ENCODE assay signal across 8 mouse cellular contexts in genomic region chr6:28831854-28832750, GRCm38 (mm10). TPM values are rescaled to one million over a fixed set of nuclear protein-coding genes. Genes with fewer than 3 reads are reported as not detected.
DNase-seq lines count a peak whose midpoint lies in the region; ATAC-seq lines count a peak whose summit lies in the region.

No protein-coding gene starts in this region.

- peak overlapping the region; percentile 98 for H3K4me2 ChIP-seq in heart, embryonic 16.5 days (ENCODE audit: low read depth, low read length)
- peak overlapping the region; percentile 92 for H3K4me2 ChIP-seq in midbrain, embryonic 13.5 days (replicated peaks)

- WGBS in heart, embryonic 16.5 days, result under 1% methylated on average over 64 of the region's 82 CpGs
- under 1% methylated on average over 76 of the region's 82 CpGs for WGBS in midbrain, embryonic 13.5 days

- peak; percentile 73 for DNase-seq in cerebellum, adult 11-12 months
- peak; percentile 10 to 25 for DNase-seq in B cell, adult 2 months
- DNase-seq in cerebellum, postnatal 25 days, result peak; percentile 77 to 79
- DNase-seq in left cerebral cortex, postnatal 4 days, result peak; percentile 52
- DNase-seq in testis, postnatal 14 days (ENCODE audit: low spot score), result peak; percentile 70

- no peak for ATAC-seq in cerebellum, adult (ENCODE audit: insufficient number of reproducible peaks, low FRiP score, low TSS enrichment)
- ATAC-seq in heart, embryonic 16.5 days (replicated peaks; ENCODE audit: extremely low read depth, insufficient read depth, low FRiP score), result peak; percentile 41; the same call in 1 of the 2 replicates
- peak; percentile 51 for ATAC-seq in midbrain, embryonic 13.5 days

- peak overlapping the region; percentile 72 for H3K9ac ChIP-seq in heart, embryonic 16.5 days (ENCODE audit: low read length)
- peak overlapping the region; percentile 96 for H3K9ac ChIP-seq in midbrain, embryonic 13.5 days (replicated peaks)

- intact Hi-C loops in left cerebral cortex, postnatal 4 days (cut with DNase I), result loop anchor here (2.0 to 10.0 kb wide), 3 partner anchors 190 to 313 kb away; no protein-coding TSS in a partner anchor

- no peaks in the 10 kb centered on the region for H3K9me3 ChIP-seq in heart, embryonic 16.5 days (replicated peaks; ENCODE audit: control insufficient read depth, low read length)
- no peaks in the 10 kb centered on the region for H3K9me3 ChIP-seq in midbrain, embryonic 13.5 days

- H3K27me3 ChIP-seq in heart, embryonic 16.5 days (ENCODE audit: control insufficient read depth, insufficient read depth, low read length), result peaks cover 19% of the 10 kb centered on the region
- peaks cover 11% of the 10 kb centered on the region for H3K27me3 ChIP-seq in midbrain, embryonic 13.5 days

- H3K4me3 ChIP-seq in heart, embryonic 16.5 days (ENCODE audit: low read length), result peak overlapping the region; percentile 63
- H3K4me3 ChIP-seq in midbrain, embryonic 13.5 days (replicated peaks), result peak overlapping the region; percentile 85

- H3K4me1 ChIP-seq in heart, embryonic 16.5 days (ENCODE audit: control insufficient read depth, insufficient read depth, low read length), result peaks cover 5% of the 10 kb centered on the region
- H3K4me1 ChIP-seq in midbrain, embryonic 13.5 days (replicated peaks), result peaks cover 56% of the 10 kb centered on the region

- no peak overlapping the region for H3K27ac ChIP-seq in heart, embryonic 16.5 days (ENCODE audit: low read length)
- H3K27ac ChIP-seq in midbrain, embryonic 13.5 days, result peak overlapping the region; percentile 97

- no peaks in the 10 kb centered on the region for H3K36me3 ChIP-seq in heart, embryonic 16.5 days (ENCODE audit: control insufficient read depth, insufficient read depth)
- H3K36me3 ChIP-seq in midbrain, embryonic 13.5 days, result peaks cover 6% of the 10 kb centered on the region

RNA-seq across cellular contexts. Expression of gene Lrrc4, which starts 0.6 kb away (rescaled TPM):
- polyA plus RNA-seq in heart, embryonic 16.5 days (2015; fragmentation: Nextera tagmentation; extraction: Ambion mirVana), result 0.22 and 0.27 TPM in 2 replicates
- 10 to 100 TPM; 46.2 to 46.7 TPM for total RNA-seq in left cerebral cortex, postnatal 4 days (2021)
- 5.1 and 5.3 TPM in 2 replicates for polyA plus RNA-seq in midbrain, embryonic 13.5 days (2015; fragmentation: Nextera tagmentation; extraction: Ambion mirVana)

Comparison
In these comparisons a context has a peak if more than half of its experiments do, and no peak if none do; other contexts are left out.
1. DNase-seq: peak in every context shown above with its lines; median percentile 78 in cerebellum, postnatal 25 days; 73 in cerebellum, adult 11-12 months; 70 in testis, postnatal 14 days; 52 in left cerebral cortex, postnatal 4 days; 18 in B cell, adult 2 months.